Mouse (Mus musculus): Measurements from ENCODE around the gene Fstl1.

Gene Fstl1

DNA sequence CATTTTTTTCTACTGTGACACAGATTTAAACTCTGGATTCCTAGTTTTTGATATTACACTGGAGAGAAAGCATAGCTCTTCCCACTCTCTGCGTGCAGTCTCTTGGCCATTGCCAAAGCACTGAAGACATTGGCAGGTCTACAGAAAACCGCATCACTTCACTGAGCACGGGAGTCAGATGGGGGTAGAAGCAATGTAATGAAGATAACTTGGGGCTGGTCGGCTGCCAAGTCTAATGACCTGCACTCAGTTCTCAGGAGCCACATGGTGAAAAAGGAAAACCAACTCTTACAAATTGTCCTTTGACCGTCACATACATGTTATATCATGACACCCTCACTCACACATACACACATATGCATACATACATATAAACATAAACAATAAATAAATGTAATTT lies 47.3 kb downstream of the Fstl1 start:
- no peak for DNase-seq (ENCODE audit: low read depth, low spot score)

DNA sequence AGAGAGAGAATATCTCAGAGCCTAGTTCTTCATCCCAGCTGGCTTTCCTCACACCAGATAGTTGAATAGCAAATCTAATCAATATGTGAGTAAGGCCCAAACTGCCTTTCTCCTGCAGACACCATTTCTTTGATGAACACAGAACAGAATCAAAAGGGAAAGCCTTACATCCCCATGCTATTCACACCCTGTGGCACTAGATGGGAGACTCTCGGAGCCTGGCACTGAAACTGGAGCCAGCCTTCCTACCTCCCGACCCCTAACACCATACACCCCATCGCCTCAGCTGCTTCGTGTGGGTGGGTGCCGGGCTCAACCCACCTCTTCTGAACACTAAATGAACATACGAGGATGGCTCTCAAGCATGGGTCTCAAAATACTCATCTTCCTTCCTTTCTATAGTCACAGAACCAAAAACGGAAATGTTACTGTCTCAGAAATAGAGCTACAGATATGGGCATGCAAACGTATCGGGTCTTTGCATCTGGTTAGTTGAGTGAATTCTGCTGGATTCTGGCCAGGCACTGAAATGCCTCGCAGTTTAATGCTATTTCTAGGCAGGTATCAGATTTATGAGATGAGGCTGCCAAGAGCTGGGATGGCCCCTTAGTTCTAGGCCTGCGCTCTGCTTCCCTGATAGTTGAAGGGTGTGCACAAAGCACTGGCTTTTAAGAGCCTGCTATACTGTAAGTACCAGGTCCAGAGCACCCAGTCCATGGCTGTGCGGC lies 48.3 kb downstream of the Fstl1 start:
- no peak for DNase-seq (ENCODE audit: low read depth, low spot score)

DNA sequence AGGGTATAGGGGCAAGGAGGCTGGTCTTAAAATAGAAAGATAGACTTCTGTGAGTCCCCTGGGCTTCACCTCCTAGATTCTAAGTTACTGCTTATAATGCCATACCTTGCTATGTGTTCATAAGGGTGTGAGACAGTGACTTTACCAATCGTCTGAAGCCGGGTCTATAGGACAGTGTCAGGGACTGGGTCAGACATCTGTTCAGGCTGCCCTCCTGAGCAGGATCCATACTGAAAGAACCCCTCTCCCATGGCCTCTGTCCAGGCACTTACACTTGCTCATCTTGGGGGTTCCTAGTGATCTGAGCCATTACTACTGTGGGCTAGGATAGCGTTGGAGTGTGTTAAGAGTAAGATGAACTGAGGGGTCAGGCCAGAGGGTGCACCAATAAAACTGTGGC lies 49.6 kb downstream of the Fstl1 start:
- DNase-seq (ENCODE audit: low read depth, low spot score) = no peak

DNA sequence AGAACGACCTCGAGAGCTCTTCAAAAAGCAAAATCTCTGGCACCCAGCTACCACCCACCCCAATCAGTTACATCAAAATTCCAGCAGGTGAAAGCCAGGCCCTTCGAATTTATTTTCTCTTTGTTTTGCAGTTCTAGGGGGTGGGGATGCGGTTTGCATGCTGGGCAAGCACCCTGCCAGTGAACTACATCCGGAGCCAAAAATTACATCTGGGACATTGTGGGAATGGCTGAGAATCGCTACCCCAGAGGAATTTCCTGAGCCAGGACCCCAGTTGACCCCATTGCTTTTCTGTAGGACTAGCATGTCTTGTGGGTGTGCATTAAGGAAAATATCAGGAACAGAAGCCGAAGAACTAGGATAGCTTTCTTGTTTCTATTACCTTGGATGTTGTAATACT lies 54.4 kb downstream of the Fstl1 start:
- no peak for DNase-seq (ENCODE audit: low read depth, low spot score)

DNA sequence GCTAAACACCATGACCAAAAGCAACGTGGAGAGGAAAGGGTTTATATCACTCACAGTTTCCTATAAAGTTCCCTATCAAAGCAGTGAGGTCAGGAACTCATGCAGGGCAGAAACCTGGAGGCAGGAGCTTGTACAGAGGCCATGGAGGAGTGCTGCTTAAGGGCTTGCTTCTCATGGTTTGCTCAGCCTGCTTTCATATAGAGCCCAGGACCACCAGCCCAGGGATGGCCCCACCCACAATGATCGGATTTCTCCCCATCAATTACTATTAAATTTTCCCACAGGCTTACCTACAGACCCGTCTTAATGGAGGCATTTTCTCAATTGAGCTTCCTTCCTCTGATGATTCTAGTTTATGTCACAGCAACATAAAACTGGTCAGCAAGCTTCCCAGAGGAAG lies 60.9 kb downstream of the Fstl1 start:
- DNase-seq (ENCODE audit: low read depth, low spot score) = no peak

DNA sequence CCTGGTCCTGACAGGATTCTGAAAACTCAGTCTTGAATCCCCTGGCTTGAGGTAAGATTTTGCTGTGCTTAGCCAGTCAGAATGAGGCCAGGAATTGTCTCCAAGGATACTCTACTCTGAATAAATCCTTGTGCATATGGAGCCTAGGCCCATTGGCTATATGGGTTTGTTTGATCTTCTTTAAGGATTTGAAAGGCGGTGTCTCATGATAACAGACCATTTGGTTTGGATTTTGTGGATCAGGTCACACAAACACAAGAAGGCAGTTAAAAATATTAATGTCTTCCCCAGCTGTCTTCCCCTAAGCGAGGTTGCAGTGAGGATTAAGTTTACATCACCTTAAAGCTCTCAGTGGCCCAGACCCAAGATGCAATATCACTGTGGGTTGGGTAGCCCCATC lies 65.8 kb downstream of the Fstl1 start:
- DNase-seq (ENCODE audit: low read depth, low spot score) = no peak

DNA sequence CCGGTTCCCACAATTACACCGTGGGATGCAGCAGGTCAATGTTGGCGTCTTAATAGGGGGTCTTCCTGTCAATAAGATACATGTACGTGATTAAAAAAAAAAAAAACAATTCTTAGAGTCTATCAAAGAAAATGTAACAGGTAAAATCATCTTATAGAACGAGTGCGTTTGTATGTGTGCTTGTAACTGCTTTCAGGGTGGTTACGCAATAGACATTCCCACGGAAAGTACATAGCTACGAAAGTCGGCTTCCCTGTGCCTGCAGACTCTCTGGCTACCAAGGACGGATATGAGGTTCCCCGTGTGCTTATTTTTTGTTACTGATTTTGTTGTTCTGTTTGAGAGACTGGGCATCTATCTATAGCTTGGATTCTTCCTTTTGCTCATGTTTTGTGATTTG lies 67.1 kb downstream of the Fstl1 start:
- no peak for DNase-seq (ENCODE audit: low read depth, low spot score)

DNA sequence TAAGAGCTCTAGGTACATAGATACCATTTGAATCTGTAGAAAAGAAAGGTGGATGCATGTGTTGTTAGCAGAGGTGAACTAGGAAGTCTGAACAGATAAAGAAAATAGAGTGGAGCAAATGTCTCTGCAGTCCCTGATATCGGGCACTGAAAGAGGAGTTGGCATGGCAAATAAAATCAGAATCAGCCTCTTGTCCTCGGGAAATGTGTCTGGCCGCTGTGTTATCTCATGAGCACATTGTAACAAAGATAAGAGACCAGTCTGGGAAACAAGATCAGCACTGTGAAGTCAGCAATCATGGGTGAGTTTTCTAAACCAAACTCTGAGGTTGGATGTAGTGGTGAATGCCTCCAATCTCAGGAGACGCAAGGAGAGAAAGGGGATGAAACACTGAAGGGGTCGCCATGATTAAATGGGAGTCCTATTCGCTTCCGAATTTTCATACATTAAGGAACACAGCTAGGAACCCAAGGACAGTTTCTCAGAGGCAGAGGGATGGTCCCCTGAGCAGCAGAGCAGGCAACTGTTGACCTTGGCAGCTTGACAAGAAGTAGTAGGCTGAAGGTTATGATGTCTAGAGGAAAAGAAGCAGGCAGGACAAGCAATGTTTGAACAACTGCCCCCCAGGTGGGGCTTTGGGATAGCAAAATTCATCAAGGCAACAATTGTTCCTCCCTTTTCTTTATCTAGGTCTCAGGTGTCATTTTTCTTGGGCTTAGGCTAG lies 68.7 kb downstream of the Fstl1 start:
- DNase-seq (ENCODE audit: low read depth, low spot score) = no peak

DNA sequence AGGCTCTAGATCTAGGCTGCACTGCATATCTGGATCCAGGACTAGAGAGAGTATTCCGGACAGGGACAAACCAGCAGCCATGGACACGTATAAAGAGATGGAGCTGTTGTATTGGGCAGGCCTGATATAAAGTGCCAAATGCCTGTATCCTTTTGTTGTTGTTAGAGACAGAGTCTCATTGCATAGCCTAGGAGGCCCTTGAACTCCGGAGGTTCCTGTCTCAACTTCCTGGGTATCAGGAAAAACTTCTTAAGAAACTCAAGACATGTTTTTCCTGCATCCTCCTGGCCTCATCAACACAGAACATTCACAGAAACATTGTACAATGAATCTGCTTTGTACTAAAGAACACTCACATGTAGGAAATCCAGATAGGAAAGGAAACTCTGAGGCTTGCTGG lies 70.4 kb downstream of the Fstl1 start:
- no peak for DNase-seq (ENCODE audit: low read depth, low spot score)

DNA sequence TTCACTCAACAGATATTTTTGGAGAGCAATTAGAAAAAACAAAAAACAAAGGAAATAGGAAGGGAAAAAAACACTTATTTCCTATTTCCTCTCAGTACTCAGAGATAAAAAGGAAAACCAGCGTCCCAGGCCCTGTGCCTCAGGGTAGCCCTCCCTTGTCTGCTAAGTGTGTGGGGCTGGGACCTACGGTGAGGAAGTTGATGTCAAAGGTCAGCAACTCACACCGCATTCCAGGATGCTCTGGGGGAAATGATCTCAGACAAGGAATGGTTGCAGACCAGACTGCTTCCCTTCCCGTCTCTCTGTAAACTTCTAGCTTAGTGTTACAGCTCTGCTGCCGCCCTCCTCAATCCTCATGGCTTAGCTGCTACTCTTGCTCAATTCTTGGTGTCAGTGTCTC lies 74.7 kb downstream of the Fstl1 start:
- DNase-seq (ENCODE audit: low read depth, low spot score) = no peak

DNA sequence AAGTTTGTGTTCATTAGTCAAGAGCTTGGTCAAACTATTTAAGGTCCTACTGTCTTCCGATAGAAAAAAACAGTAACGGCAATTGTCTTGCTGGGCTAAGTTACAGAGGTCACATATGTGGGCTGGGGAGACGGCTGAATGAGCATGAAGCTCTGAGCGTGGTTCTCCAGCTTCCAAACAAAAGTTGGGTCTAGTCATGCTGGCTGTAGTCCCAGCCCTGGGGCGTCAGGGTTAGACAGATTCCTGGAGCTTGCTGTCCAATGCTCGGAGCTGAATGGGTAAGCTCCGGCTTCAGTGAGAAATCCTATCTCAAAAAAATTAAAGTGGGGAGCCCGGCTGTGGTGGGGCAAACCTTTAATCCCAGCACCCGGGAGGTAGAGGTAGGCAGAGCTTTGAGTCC lies 76.6 kb downstream of the Fstl1 start:
- DNase-seq (ENCODE audit: low read depth, low spot score) = no peak

DNA sequence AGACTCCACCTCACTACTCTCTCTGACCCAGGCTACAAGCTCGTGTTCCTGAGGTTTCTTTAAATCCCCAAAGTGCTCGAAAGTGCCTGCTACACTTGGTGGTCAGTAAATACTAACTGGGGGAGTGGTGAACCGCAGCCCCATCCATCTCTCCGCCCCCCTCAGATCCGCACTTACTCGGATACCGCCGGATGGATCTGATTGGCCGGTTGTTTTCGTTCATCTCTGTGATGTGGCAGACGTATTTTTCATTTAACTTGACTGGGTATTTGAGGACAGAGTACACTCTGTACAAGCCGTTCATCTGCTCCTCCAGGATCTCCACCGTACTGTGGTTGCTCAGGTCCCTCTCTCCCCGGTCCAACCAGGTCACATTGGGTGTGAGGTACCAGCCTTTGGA lies 77.4 kb downstream of the Fstl1 start:
- no peak for DNase-seq (ENCODE audit: low read depth, low spot score)

DNA sequence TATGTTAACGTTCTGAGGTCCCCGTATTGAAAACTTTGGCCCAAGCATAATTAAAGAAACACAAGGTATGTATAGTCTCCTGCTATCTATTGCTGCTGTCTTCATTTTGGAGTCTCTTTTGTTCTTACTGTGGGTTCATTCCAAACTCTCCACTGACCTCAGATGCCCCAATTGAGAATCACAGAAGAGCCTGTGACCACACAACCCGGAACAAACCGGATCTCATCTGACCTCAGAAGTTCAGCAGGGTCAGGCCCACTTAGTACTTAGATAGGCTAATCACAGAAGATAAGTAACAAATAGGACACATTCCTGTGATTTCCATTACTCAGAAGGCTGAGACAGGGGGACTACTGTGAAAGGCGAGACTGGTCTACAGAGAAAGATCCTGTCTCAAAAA lies 77.9 kb downstream of the Fstl1 start:
- no peak for DNase-seq (ENCODE audit: low read depth, low spot score)

DNA sequence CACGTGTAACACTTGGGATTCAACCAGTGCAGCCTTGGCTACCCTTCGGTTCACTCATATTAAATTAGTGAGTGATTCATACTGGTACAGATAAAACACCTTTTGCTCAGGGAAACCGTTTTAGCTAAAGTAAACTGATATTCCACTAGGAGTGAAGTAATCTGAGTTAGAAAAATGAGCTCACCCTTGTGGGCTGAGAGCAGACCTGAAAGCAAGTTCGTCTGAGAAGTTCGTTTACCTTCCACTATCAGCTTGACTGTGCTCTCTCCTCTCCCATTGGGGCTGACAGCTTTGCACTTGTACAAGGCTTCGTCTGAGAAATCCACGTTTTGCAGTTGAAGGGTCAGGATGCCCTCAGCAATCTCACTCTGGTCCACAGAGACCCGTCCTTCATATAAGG lies 78.9 kb downstream of the Fstl1 start:
- no peak for DNase-seq (ENCODE audit: low read depth, low spot score)

DNA sequence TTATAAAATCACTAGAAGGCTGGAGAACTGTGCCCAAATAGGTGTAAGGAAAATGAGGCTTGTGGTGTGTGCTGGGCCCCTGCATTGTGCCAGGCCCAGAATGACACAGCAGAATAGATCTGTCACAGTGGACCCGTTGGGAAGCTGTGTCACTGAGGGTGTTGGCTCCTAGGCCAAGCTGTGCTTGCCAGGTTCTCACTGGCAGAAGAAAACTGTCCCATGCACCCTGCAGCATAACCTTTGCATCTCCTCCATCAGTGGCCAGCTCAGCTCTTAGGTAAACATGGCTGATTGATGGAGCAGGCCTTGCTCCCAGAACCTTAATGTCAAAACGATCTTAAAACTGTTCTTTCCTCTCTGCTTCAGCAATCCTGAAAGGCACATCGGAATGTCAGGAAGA lies 79.7 kb downstream of the Fstl1 start:
- no peak for DNase-seq (ENCODE audit: low read depth, low spot score)

DNA sequence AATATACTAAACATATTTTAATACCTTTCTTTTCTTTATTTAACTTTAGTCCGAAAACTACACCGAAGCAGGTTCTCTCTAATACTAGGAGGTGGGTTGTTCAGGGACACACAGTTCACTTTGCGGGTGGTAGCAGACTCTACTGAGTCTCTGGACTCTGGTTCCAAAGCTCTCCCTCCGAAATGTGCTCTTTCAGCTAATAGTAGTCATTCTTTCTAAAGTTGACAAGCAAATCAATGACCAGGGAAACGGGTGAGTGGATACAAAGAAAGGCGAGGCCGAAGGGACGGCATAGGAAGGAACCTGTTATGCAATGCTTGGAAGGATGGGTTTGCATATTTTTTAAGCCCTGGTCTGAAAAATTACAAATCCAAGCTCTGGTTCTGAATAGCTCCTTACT lies 80.8 kb downstream of the Fstl1 start:
- no peak for DNase-seq (ENCODE audit: low read depth, low spot score)

DNA sequence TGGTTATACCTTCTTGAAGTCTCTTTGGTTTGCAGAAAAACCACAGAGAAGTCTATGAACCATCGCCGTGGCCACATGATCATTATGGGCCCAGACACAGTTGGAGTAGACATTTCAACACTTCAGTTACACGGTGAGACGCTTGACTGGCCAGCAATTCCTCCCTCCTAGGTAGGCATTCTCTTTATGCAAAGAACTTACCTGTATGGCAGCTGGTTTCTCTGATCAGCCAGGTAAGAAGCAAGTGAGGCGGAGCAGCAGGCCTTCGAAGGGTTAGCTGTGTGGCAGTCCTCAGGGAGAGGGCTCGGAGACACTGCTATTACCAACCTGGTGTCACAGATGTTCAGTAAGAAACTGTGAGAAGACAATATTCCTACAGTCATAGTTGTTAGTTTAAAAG lies 83.5 kb downstream of the Fstl1 start:
- no peak for DNase-seq (ENCODE audit: low read depth, low spot score)

DNA sequence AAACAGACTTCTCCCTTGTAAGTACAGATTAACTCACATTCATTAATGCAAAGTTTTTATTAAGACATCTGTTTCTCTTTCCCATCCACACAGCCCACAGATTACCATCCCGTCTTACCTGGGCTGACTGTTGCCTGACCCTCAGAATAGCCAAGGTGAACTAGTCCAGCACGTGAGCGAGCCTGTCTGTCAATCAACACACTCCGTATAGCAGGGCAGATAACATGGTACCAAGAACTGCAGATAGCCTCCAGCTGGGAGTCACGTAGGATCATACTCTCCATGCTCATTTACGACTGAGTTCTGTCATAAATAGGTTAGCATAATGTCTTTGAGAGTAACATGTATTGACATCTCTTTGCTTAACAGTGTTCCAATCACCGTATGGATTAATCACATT lies 84.4 kb downstream of the Fstl1 start, which contains the start of gene Gm36028:
Gene Gm36028 (minus strand): TSS at position 118 of the 400 bp plus-strand sequence.
- DNase-seq (ENCODE audit: low read depth, low spot score) = no peak

DNA sequence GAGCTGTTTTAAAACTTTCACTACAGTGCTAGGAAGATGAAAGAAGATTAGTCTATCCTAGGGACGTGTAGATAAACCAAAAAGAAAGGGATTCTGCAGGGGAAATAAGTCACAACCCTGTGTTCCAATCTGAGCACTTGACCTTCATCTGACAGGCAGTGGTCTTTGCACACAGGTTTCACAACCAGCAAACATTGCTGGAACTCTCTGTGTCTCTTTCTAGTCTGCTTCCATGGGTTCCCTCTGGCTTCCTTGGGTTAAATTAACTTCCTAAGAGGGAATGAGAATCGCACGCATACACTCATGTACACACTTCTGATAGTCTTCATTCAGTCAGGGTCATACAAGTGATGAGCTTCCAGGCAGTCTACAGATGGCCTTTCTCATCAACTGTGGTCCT lies 87.2 kb downstream of the Fstl1 start:
- DNase-seq (ENCODE audit: low read depth, low spot score) = no peak

DNA sequence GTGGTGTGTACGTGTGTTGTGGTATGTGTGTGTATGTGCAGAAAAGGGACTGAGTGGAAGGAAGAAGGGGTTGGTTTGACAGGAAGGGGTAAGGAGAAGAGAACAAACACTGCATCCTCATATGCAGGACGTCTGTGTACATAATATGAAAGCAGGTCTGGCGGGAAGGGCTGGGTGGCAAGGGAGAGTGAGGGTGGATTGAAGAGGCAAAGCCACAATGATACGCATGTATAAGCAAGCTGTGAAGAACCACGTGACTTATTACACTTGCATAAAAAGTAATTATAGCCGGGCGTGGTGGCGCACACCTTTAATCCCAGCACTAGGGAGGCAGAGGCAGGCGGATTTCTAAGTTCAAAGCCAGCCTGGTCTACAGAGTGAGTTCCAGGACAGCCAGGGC lies 89.2 kb downstream of the Fstl1 start:
- no peak for DNase-seq (ENCODE audit: low read depth, low spot score)

DNA sequence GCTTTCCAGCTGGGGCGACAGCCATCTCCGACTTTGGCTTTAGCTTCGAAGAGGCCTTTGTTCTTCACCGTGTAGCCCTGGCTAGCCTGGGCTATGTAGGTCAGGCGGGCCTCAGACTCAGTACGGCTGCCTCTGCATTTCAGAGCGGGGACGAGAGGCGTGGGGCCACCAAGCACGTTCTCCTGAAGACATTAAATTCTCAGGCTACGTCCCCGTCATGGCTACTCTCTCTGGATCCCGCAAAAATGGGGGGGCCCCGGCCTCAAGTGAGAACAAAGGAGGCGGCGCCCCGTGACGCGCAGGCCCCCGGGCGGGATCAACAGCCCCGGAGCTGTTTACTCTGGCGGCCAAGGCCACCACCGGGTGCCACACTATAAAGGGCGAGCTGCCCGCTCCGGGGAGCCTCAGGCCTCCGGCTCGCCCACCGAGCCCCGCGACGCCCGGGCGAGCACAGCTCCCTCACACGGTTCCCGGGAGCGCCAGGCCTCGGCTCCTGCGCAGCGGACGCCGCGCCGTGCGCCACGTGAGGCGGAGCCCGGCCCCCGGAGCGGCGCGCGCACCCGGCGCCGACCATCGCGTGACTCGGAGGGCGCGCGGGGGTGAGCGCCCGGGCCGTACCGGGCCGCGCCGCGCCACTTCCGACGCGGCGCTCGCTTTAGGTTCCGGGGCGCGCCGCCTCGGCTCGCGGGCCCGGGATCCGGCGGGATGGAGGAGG lies 91.3 kb downstream of the Fstl1 start, which contains the start of gene Lrrc58:
Gene Lrrc58 (plus strand): TSS at position 599 of the 715 bp plus-strand sequence.
- DNase-seq (ENCODE audit: low read depth, low spot score) = peak; percentile 90

Data from A20 (cell line).